Mouse (Mus musculus) 3T3-L1 (cell line): ENCODE measurements around the gene Tfcp2.

ENCODE experiments used
- DNase-seq: peaks from one replicate; pipeline ENCODE4 v3.0.0-alpha.2; 2015; ENCODE audit warnings: low read depth, low spot score

The Tfcp2 gene

DNA sequence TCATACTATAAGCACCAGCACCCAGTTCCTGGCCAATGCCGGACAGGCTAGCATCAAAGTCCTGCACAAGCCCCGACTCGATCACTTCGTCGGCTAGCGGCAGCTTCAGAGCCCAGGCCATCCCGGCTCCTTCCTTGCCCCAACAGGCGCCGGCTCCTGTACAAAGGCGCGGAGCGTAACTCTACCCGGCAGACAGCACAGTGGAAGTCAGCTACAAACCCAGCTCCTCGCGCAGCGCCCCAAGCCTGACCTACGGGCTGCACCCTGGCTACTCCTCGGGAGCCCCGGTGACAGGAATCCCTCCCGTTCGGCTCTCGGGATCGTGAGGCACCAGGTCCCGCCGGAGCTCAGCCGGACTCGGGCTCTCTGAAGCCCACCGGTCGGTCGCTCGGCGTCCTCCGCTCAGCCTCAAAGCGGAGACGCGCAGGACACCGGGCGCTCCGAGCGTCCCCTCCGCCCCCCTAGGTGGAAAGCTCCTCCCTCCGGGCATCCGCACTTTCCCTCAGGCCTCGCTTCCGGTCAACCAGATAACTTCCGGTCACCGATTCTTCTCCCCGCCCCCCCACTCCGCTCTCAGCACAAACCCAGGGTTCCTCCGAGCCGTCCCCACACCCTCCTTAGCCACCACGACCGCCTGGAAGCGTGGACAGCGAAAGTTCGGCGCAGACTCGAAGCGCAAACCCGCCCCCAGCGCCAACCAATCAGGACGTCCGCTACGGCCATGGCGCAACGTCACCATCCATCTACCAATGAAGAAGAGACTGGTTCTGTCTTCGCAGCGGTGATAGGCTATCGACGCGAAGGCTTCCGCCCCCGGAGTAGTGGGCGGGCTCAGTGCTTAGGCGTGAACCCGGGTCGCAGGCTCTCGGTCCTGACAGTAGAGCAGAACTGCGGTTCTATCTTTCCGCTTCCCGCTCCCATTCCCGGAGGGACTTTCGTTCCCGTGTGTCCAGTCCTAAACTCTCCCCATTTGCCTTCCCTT is at the start of gene Tfcp2:
Gene Tfcp2 (minus strand): TSS at position 683 of the 982 bp plus-strand sequence.
- peak; percentile 99 for DNase-seq

DNA sequence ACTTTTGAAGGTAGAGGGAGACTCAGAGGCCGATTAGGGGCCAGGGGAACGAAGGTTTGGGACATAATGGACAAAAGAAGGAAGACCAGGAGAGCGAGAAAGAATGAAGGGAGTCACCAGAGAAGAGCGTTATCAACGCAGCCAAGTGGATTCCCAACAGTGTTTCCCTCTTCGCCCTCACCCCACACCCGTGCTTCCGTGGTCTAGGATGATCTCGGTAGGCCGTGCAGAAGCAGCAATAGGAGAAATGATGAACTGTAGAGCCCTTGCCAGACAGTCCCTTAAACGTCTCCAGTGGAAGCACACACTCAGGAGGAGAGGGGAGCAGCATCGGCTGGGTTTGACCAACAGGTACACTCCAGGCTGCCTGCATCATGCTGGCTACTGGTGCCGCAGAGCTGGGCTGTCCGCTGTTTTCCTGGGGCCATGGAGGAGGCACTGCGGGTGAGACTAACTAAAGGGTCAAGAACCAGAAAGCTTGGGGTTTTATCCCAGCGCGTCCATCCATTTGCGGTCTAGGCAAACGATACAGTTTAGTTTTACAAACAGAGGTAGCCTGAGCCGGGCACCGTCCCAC is 49.0 kb upstream of the Tfcp2 start:
- DNase-seq = no peak

DNA sequence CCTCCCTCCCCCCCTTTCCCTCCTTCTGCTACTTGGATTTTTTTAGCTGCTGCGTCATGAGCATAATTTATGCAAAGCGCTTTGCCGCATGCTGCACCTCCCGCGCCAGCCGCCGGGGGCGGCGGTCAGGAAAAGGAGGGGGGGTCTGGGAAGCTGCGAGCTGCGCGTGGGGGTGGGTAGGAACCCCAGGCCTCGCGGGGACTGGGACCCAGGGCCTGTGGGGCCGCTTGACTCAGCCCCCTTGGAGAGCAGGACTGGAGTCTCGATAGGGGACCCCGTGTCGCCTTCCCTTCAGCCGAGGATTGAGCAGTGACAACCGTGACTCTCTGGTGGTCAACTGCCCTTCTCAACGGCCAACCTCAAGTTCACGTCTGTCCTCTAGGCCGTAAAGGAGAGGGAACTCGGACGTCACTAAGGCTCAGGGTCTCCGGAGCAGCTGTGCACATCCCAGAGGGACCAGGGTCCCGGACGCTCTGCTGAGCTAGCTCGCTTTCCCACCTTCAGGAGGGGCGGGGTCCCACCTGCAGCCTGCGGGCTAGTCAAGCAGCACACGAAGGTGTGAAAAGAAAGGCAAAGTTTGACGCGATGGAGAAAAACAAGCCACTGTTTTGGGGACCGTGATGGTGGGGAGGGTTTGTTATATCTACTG is 48.4 kb upstream of the Tfcp2 start:
- DNase-seq = peak; percentile 58

DNA sequence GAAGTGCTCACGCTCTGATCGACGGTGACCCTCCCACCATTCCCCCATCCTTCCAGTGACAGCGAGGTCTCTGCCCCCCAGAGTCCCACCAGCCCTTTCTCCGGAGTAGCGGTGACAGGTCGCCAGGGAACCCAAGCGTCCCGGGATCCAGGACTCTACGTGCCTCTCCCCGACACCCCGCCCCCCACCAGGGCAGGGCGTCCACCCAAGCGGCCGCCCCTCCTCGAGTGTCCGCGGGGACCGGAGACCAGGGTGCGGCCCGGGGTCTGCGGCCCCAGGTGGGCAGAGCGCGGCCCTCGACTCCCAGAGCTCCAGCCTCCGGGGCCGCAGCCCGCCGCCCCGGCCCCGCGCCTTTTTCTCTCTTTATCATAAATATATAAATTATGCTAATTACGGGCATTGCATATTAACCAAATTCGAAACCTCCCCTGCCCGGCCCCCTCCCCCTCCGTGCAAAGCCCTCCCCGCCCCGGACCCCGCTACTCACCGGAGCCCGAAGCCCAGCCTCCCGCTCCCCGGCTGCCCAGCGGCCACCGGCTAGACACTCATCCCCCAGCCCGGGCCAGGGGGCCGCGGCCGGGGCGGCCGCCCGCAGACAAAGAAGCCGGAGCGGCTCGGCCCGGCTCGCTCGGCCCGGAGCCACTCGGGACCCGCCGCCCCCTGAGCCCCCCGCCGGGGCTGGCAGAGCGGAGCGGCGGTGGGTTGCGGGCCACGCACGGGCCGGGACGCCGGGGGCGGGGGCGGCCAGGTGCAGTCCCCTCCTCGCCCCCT is 47.7 kb upstream of the Tfcp2 start, which contains the start of gene Pou6f1:
Gene Pou6f1 (minus strand): TSS at position 709 of the 771 bp plus-strand sequence.
- DNase-seq = no peak

DNA sequence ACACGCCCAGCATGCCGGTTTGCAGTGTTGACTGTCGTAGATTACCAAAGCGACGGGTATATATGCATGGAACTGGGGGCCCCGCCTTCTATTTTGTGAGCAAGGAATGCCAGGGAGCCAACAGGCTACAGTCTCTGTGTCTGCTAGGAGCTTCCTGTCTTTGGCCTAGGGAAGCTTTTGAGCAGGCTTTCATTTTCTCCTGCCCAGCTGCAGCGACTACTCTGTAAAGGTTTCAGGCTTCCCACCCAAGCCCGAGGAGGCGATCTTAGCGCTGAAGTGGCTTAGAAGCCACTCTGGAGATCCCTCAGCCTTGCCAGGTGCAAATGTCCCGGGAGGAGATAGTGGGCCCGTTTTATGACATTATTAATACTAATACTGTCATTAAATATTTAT is 47.1 kb upstream of the Tfcp2 start:
- DNase-seq = peak; percentile 43

DNA sequence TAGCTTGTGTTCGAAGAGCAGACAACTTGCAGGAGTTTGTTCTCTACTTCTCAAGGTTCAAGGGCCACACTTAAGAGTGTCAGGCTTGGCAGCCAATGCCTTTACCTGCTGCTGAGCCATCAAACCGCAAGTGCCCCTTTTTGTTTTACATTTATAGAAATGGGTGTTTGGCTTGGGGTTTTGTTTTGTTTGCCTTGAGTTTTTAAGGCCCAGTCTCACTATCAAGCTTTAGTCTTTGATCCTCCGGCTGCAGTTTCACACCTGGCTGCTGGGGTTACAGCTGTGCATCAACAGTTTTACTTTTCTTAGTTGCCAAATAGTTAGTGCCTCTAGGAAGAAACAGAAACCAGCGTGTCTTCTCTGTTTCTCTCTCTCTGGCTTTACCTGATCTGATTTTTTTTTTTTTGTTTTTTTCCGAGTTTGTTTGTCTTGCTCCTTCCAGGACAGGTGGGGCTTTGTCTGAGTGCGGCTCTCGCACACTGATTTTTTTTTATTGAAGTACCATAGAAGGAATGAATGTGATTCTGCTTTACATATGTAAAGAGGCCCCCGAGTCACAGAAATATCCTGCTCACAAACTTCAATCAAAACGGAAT is 46.6 kb upstream of the Tfcp2 start:
- no peak for DNase-seq

DNA sequence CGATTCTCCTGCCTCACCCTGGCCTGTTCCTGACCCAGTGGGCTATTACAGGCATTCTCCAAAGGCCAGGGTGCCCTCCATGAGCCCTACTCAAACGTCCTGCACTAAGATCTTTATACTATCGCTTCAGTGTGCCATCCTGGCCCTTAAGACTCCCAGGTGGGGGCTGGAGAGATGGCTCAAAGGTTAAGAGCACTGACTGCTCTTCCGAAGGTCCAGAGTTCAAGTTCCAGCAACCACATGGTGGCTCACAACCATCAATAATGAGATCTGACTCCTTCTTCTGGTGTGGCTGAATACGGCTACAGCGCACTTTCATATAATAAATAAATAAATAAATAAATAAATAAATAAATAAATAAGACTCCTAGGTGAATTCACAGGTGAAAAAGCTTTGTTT is 41.0 kb upstream of the Tfcp2 start:
- DNase-seq = no peak

DNA sequence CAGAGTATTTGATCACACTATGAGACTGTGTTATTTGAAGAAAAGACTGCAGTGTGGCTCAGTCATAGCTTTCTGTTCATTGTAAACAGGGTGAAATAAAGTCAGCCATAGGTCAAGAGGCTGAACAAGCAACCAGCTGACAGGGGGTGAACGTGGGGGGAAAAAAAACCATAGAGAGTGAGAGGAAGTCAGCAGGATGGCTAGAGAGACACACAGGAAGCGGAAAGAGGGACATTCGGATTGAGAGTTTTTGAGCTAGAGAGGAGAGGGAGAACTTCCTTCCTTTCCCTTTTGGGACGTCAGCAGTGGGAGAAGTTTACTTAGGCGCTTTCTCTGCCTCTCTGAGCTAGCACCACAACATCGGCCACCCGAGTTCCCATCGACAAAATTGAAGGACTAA is 38.6 kb upstream of the Tfcp2 start:
- DNase-seq = no peak

DNA sequence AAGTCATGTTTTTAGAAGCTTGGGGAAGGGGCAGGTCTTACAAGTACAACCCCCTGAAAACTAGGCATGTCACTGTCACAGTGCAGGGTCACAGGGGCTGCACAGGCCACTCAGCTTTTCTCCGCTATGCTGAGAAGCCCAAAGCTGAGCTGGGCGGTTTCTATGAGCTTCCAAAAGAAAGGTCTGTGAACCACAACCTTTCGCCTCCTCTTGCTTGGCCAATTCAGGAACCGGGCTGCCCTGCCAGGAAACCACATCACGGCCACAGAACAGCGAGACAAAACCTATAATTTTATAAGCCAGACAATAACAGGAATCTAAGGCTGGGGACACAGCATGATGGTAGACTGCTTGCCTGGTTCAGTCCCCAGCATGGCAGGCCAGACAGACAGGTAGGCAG is 36.5 kb upstream of the Tfcp2 start:
- no peak for DNase-seq

DNA sequence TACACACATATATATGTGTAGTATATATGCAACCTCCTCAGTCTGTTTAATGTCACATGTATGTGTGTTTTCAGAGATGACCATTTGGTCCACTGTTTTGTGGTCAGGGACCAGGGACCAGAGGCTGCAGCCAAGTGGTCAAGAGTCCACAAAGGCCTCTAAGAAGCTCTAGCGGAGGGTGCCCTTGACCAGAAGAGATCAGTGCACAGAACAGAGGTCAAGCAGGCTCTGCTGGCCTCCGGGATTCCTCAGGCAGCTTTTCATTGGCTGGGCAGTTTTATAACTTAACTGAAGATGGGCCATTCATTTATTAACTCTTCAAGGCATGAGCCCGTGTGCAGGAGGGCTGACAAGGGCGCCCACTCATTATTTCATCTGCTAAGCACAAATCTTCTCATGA is 35.4 kb upstream of the Tfcp2 start:
- DNase-seq = no peak

DNA sequence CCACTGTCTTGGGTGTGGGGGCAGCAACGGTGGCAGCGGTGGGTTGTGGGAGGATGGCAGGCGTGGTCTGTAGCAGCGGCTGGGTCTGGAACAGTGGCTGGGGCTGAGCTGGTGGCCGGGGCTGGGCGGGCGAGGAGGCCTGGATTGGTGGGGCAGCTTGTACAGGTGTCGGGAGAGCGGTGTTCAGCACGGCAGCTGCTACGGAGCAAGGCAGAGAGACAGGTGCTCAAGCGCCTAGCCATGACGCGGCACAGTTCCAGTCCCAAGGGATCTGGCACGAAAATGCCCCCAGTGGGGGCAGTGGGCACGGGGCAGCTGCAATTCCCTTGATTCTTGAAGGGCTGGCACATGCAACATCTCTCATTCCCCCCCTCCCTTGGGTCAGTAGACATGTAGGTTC is 34.1 kb upstream of the Tfcp2 start:
- no peak for DNase-seq

DNA sequence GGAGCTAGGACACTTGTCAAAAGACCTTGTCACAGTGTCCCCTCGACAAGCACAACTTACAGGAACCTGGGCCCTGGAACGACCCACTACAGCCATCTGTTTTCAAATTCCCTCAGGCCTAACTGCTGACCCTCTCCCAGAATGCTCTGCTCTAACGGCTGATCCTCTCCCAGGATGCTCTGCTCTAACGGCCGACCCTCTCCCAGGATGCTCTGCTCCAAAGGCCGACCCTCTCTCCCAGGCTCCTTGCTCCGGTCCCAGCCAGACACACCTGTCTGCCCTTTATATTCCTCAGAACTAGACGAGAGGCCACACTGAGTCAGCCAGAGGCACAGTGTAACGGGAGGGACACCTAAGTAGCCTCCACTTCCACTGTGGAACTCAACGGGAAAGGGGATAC is 28.3 kb upstream of the Tfcp2 start:
- DNase-seq = no peak

DNA sequence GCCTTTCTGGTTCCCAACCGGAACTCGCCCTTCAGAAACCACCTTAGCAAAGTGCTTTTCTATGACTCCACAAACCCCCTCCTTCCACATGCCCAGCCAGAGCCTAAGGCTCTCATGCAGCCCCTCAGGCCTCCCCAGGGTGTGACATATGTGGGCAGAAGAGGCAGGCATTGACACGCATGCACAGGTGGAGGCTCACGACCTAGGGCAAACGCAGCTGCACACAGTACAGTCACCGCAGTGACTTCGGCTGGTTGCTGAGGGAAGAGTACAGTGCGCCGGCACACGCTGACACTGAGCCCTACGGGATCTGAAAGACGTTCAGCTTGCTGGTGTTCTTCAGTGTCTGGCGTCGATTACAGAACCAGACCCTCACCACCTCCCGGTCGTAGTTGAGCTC is 26.2 kb upstream of the Tfcp2 start:
- no peak for DNase-seq

DNA sequence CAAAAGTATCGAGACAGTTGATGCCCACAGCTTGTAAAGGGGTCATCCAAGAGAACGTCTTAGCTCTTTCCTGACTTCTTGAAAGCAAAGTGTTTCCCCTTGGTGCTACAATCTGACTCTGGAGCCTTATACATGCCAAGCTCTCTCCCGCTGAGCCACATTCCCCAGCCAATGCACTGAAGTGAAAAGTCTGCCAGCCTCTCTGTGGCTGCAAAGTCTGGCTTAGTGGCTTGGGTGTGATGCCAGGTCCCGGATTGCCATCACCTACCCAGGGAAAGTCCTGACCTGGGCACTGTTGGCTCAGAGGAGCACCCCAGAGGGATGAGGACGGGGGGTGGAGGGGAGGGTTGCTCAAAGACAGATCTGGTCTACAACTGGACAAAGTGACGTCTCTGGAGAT is 25.0 kb upstream of the Tfcp2 start:
- DNase-seq = no peak

DNA sequence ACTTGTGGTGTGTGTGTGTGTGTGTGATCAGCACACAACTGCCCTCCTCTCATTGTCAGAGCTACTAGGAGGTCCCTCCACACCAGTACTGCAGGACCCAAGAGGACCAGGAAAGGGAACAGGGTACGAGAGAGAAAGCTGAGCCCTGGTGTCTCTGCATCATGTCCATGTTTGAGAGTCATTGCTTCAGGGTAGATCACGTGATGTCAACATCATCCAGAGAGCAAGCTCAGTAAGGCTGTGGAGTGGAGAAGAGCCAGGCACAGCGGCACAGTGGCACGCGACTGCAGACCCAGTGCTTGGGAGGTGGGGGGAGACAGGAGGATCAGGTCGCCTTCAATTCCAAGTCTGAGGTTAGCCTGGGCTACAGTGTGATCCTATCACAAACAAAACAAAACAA is 24.6 kb upstream of the Tfcp2 start:
- no peak for DNase-seq

DNA sequence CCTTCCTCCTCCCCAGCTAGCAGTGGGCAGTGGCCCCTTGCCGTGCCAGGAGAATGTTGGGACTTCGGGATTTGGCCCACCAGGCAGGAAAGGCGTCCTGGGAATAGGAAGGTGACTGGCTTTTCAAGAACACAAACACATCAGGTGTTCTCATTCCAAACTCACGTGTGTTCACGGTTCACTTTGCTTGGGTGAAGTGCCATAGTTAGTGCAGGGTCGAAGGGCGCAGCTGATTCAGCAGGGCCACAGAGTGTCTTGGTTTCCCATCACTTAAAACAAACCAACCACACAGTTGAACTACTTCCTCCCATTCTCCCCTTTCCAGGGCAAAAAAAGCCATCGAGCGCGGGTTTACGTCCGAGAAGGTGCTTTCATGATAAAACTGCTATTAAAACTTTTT is 23.6 kb upstream of the Tfcp2 start:
- DNase-seq = no peak

DNA sequence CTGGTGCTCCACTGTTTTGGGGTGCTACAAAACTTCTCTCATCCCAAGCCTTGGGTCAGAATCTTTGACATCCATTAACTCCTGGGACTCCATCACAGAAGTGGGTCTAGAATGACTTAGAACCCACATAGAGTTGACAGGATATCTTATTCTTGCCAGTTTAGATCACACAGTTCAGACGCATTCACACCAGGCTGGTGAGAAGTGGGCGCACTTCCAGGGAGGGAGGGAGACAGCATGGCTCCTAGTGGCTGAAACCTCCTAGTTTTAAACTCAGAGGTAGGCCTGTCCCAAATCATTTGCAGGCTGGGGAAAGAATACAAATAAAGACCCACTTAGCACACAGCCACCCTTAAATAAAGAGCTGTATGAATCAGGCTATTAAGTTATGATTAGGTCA is 22.6 kb upstream of the Tfcp2 start:
- DNase-seq = no peak

DNA sequence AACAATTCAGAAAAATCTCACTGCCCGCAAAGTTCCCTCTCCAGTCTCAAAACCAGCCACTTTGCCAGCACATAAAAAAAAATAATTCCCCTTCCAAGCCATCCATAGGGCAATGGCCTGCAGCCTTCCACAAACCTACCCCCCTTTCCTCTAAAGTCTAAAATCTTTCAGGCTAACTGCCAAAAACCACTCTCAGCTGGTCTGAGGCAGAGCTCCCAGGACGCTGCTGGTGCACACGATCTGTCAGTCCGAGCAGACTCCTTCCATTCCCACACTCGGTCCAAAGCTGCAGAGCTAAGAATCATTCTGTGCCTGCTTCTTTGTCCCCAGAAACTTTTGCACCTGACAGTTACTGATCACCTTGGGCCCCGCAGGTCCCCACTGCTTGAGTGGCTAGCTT is 22.1 kb upstream of the Tfcp2 start:
- no peak for DNase-seq

DNA sequence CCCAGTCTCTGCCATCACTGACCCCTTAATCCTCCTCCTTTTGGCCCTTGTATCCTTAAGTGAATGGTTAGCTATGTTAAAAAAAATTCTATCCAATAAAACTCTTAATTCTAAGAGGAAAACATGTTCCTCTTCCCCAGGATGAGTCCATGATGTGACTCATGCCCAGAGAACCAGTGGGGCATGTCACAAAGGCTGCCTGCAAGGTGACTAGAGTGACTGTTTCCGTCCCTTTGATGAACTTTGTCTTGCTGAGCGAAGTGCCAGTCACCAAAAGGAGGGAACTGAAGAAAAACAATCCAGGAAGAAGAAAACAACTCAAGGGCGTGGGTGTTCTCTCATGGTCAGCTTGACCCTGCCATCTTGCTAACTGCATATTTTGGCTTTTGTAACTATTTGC is 17.4 kb upstream of the Tfcp2 start:
- DNase-seq = no peak

DNA sequence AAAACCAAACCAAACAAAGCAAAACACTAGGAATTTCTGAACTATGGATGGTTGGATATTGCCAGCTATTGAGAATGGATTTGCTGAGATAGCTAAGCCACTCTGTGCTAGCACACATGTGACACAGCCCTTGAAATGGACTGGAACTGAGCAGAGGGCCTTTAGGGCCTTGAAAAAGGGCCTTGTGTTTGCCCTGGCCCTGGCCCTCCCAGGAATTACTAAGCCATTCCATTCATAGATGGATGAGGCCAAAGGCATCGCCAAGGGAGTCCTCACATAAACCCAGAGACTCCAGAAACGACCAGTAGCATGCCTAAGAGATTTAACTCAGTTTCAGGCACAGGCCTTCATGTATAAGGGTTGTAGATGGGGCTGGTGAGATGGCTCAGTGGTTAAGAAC is 14.7 kb upstream of the Tfcp2 start:
- no peak for DNase-seq

DNA sequence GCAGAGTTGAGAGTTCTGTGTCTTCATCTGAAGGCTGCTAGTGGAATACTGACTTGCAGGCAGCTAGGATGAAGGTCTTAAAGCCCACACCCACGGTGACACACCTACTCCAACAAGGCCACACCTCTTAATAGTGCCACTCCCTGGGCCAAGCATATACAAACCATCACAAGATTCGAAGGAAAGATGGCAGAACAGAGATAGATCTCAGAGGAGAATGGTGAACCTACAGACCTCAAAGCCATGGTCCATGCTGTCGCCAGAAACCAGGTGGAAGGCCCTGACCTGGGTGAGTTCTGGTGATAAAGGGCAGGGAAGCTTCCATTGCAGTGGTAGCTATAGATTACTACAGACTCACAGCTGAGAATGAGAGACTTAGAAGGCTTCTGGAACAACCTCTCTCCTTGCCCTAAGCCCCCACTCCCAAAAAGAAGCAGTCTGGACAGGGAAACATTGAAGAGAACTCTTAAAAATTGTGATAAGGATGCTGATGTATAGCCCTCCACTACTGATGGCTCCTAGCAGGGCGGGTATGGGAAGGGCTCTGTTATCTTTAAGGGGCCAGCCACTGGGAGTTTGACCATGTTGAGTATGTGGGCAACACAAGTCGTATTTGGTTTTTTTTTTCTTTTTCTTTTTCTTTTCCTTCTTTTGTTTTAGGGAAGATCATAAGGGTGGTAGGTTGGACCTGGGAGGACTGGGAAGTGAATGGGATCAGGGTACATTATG is 6.1 kb upstream of the Tfcp2 start:
- no peak for DNase-seq
